In genomic region chr16:28752638-28753118, GRCm38 (mm10) we compare ENCODE assay signal across 7 mouse cellular contexts. TPM values are rescaled to one million over a fixed set of nuclear protein-coding genes. Genes with fewer than 3 reads are reported as not detected.
DNase-seq lines count a peak whose midpoint lies in the region; ATAC-seq and TF ChIP-seq lines count a peak whose summit lies in the region.

Gene Fgf12 (minus strand): TSS chr16:28753068.

- no peak for DNase-seq in ES-E14 (ENCODE audit: low read depth, low spot score)
- peak; percentile 22 for DNase-seq in brain, embryonic 18.5 days (ENCODE audit: low read depth, low spot score)
- no peak for DNase-seq in gastrocnemius, postnatal 36 days

- H3K27me3 ChIP-seq in intestine, embryonic 15.5 days (replicated peaks): peaks cover 3% of the 10 kb centered on the region; the same call in 1 of the 2 replicates
- H3K27me3 ChIP-seq in liver, embryonic 16.5 days (ENCODE audit: control insufficient read depth, insufficient read depth, low read depth, low read length): peaks cover 5% of the 10 kb centered on the region

- H3K9me3 ChIP-seq in ES-E14 (ENCODE audit: control insufficient read depth, insufficient read depth, low read depth, low read length): no peaks in the 10 kb centered on the region
- no peaks in the 10 kb centered on the region for H3K9me3 ChIP-seq in intestine, embryonic 15.5 days
- no peaks in the 10 kb centered on the region for H3K9me3 ChIP-seq in liver, embryonic 16.5 days (replicated peaks; ENCODE audit: control insufficient read depth, low read length)

- H3K4me3 ChIP-seq in ES-E14 (ENCODE audit: insufficient read depth in 1 of 2, low read depth in 1 of 2, low read length in 2 of 2, poor library complexity in 1 of 2, severe bottlenecking in 1 of 2): peak within 1 kb of the TSS; percentile 63 to 68
- peak within 1 kb of the TSS; percentile 22 for H3K4me3 ChIP-seq in intestine, embryonic 15.5 days (replicated peaks)
- H3K4me3 ChIP-seq in liver, embryonic 16.5 days (ENCODE audit: low read depth, low read length): no peak within 1 kb of the TSS

- no peaks in the 10 kb centered on the region for H3K36me3 ChIP-seq in ES-E14 (ENCODE audit: control insufficient read depth, insufficient read depth, low read length, poor library complexity, severe bottlenecking)
- H3K36me3 ChIP-seq in intestine, embryonic 15.5 days: no peaks in the 10 kb centered on the region
- H3K36me3 ChIP-seq in liver, embryonic 16.5 days (ENCODE audit: control insufficient read depth, insufficient read depth): no peaks in the 10 kb centered on the region

- WGBS in intestine, embryonic 15.5 days: 1% methylated on average over 16 of the region's 16 CpGs
- WGBS in liver, embryonic 16.5 days (ENCODE audit: insufficient replicate concordance): 1% methylated on average over 16 of the region's 16 CpGs

- peak within 1 kb of the TSS; percentile 46 for H3K9ac ChIP-seq in ES-E14 (ENCODE audit: insufficient read depth, low read depth, low read length, poor library complexity, severe bottlenecking)
- no peak within 1 kb of the TSS for H3K9ac ChIP-seq in intestine, embryonic 15.5 days
- H3K9ac ChIP-seq in liver, embryonic 16.5 days (ENCODE audit: low read depth, low read length): no peak within 1 kb of the TSS

- no peak within 1 kb of the TSS for H3K27ac ChIP-seq in ES-E14 (ENCODE audit: insufficient read depth, low read depth, low read length, poor library complexity, severe bottlenecking)
- H3K27ac ChIP-seq in intestine, embryonic 15.5 days: no peak within 1 kb of the TSS
- H3K27ac ChIP-seq in liver, embryonic 16.5 days (ENCODE audit: low read length): no peak within 1 kb of the TSS

- ATAC-seq in frontal cortex, adult (ENCODE audit: low TSS enrichment): peak; percentile 45
- peak; percentile 62 for ATAC-seq in intestine, embryonic 15.5 days
- no peak for ATAC-seq in liver, embryonic 16.5 days (ENCODE audit: low read depth)
- ATAC-seq in megakaryocyte progenitor cell, adult 5-6 weeks (replicated peaks; ENCODE audit: poor library complexity): no peak

- H3K4me1 ChIP-seq in ES-E14 (ENCODE audit: control insufficient read depth in 2 of 2, insufficient read depth in 2 of 2, low read length in 2 of 2, poor library complexity in 1 of 2): peaks cover 0 to 2% of the 10 kb centered on the region in 2 experiments; a peak in 1 of 4 replicates
- peaks cover 5% of the 10 kb centered on the region; the same call in 1 of the 2 replicates for H3K4me1 ChIP-seq in intestine, embryonic 15.5 days (replicated peaks)
- H3K4me1 ChIP-seq in liver, embryonic 16.5 days (ENCODE audit: control insufficient read depth, low read depth, low read length): no peaks in the 10 kb centered on the region

- peak within 1 kb of the TSS; percentile 57 for H3K4me2 ChIP-seq in intestine, embryonic 15.5 days (replicated peaks)
- 0 out of 2 replicates have a peak within 1 kb of the TSS, but pooled peaks have one; percentile 0 for H3K4me2 ChIP-seq in liver, embryonic 16.5 days (ENCODE audit: low read depth, low read length)

- intact Hi-C loops in gastrocnemius, postnatal 36 days (cut with DNase I): no loop called here

- in situ Hi-C loops in ES-E14 (cut with MboI; ENCODE audit: low sequenced_read_pairs in 2 of 2, unreplicated experiment in 2 of 2): no loop called here

TF ChIP-seq in ES-E14, 5 proteins besides CTCF, POLR2A, EP300 and RAD21:
- no peak for TF ChIP-seq MAFK (IDR thresholded peaks at IDR 0.05; ENCODE audit: insufficient read depth, low read depth, low read length)
- no peak for TF ChIP-seq CHD2 (IDR thresholded peaks at IDR 0.05; ENCODE audit: low read depth, low read length)
- TF ChIP-seq ZC3H11A (IDR thresholded peaks at IDR 0.05; ENCODE audit: borderline replicate concordance, low read depth, low read length): no peak
- TF ChIP-seq ZNF384 (IDR thresholded peaks at IDR 0.05; ENCODE audit: low read depth, low read length): no peak

RNA-seq across cellular contexts. Expression of gene Fgf12, which starts in this region (rescaled TPM):
- total RNA-seq in ES-E14 (2012; rRNA removed): not detected in 2 replicates
- polyA plus RNA-seq in intestine, embryonic 15.5 days (2015; fragmentation: Nextera tagmentation; extraction: Ambion mirVana): 0.34 and 0.72 TPM in 2 replicates
- not detected in 2 replicates for polyA plus RNA-seq in liver, embryonic 16.5 days (2015; fragmentation: Nextera tagmentation; extraction: Ambion mirVana)
- total RNA-seq in megakaryocyte progenitor cell, adult 5-6 weeks (2015): not detected in 2 replicates
- total RNA-seq in megakaryocyte progenitor cell, adult 5-6 weeks (2017): not detected in 2 replicates
- under 1 TPM in 1 of 2 experiments, not detected in 1; 0.15 TPM for total RNA-seq in gastrocnemius, postnatal 36 days (2021)

Comparison
In these comparisons a context has a peak if more than half of its experiments do, and no peak if none do; other contexts are left out.
1. Peak in ATAC-seq, H3K4me3 ChIP-seq and H3K4me2 ChIP-seq in intestine, embryonic 15.5 days; RNA of the gene not detected or under 1 TPM.